Mouse (Mus musculus): ENCODE data around the gene Olfr713. TPM values are rescaled to one million over a fixed set of nuclear protein-coding genes. Genes with fewer than 3 reads are reported as not detected.

Olfr713 gene
- not detected in 2 replicates for polyA plus RNA-seq (2012; rRNA removed)

GRCm38 (mm10) chr7:107030874-107031273 lies at the start of gene Olfr713:
Gene Olfr713, plus strand, starts transcription at chr7:107031174.

GRCm38 (mm10) chr7:107005972-107006371 lies 25.0 kb upstream of the Olfr713 start, which contains the start of gene Olfr2:
Gene Olfr2, minus strand, starts transcription at chr7:107006072.

GRCm38 (mm10) chr7:107070681-107071080 lies 39.7 kb downstream of the Olfr713 start, which contains the start of gene Olfr714:
Gene Olfr714, plus strand, starts transcription at chr7:107070981.

Other genes with a start within 250 kb of the Olfr713 start
- gene Olfr699, start 238.0 kb upstream of the Olfr713 start, polyA plus RNA-seq (2012; rRNA removed): not detected in 2 replicates
- not detected in 2 replicates for gene Olfr700, start 222.3 kb upstream of the Olfr713 start, polyA plus RNA-seq (2012; rRNA removed)
- gene Olfr701, start 217.0 kb upstream of the Olfr713 start, polyA plus RNA-seq (2012; rRNA removed): not detected in 2 replicates
- gene Olfr702, start 197.3 kb upstream of the Olfr713 start, polyA plus RNA-seq (2012; rRNA removed): not detected in 2 replicates
- 0.05 TPM in 1 of 2 replicates, not detected in the other for gene Olfr703, start 187.8 kb upstream of the Olfr713 start, polyA plus RNA-seq (2012; rRNA removed)
- gene Olfr704, start 168.0 kb upstream of the Olfr713 start, polyA plus RNA-seq (2012; rRNA removed): not detected in 2 replicates
- gene Olfr705, start 154.3 kb upstream of the Olfr713 start, polyA plus RNA-seq (2012; rRNA removed): not detected in 2 replicates
- not detected in 2 replicates for gene Olfr706, start 143.0 kb upstream of the Olfr713 start, polyA plus RNA-seq (2012; rRNA removed)
- gene Olfr707, start 129.9 kb upstream of the Olfr713 start, polyA plus RNA-seq (2012; rRNA removed): not detected in 2 replicates
- gene Olfr1532-ps1, start 123.2 kb upstream of the Olfr713 start, polyA plus RNA-seq (2012; rRNA removed): not detected in 2 replicates
- gene Olfr709-ps1, start 99.0 kb upstream of the Olfr713 start, polyA plus RNA-seq (2012; rRNA removed): not detected in 2 replicates
- not detected in 2 replicates for gene Olfr710, start 82.9 kb upstream of the Olfr713 start, polyA plus RNA-seq (2012; rRNA removed)
- not detected in 2 replicates for gene Olfr6, start 67.2 kb upstream of the Olfr713 start, polyA plus RNA-seq (2012; rRNA removed)
- not detected in 2 replicates for gene Olfr711, start 55.7 kb upstream of the Olfr713 start, polyA plus RNA-seq (2012; rRNA removed)
- not detected in 2 replicates for gene Olfr2, start 25.1 kb upstream of the Olfr713 start, polyA plus RNA-seq (2012; rRNA removed)
- gene Olfr714, start 39.8 kb downstream of the Olfr713 start, polyA plus RNA-seq (2012; rRNA removed): not detected in 2 replicates
- not detected in 2 replicates for gene Olfr17, start 62.0 kb downstream of the Olfr713 start, polyA plus RNA-seq (2012; rRNA removed)
- not detected in 2 replicates for gene Olfr715b, start 79.2 kb downstream of the Olfr713 start, polyA plus RNA-seq (2012; rRNA removed)
- not detected in 2 replicates for gene Olfr715, start 99.9 kb downstream of the Olfr713 start, polyA plus RNA-seq (2012; rRNA removed)
- gene Olfr716, start 107.2 kb downstream of the Olfr713 start, polyA plus RNA-seq (2012; rRNA removed): not detected in 2 replicates
- not detected in 2 replicates for gene Nlrp14, start 135.8 kb downstream of the Olfr713 start, polyA plus RNA-seq (2012; rRNA removed)
- gene Rbmxl2, start 178.3 kb downstream of the Olfr713 start, polyA plus RNA-seq (2012; rRNA removed): not detected in 2 replicates

All from central nervous system, embryonic 18 days (tissue).